Mouse (Mus musculus): ENCODE results near the gene Dgkg. TPM values are rescaled to one million over a fixed set of nuclear protein-coding genes. Genes with fewer than 3 reads are reported as not detected.
A peak's percentile ranks its signal among the peaks of the same experiment; 100 is the strongest.

The Dgkg gene
- polyA plus RNA-seq, 1 experiment from 2014 or later: 1.2 TPM

DNA sequence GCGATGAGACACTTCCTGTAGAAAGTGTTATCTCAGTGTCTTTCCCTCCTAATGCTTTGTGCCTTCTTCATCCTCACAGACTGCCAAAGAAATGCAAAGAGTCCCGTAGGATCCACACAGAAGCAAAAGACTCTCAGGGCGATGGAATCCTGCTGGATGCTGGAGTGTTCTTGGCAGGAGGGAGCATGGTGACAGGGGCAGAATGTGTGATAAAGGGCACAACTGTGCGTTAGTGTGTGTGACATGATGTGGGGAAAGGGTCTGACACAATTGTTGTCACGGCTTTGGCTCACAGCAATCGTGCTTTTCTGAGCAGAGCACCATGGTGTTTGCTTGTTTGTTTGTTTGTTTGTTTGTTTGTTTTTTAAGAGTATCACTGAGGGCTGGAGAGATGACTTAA lies 208.9 kb downstream of the Dgkg start:
- Histone ChIP-seq H3K27ac (ENCODE audit: low read length) (no peak overlapping the region), H3K4me3 (ENCODE audit: low read depth, low read length) (no peak overlapping the region), H3K4me2 (replicated peaks; ENCODE audit: low read depth, low read length) (no peak overlapping the region), H3K4me1 (ENCODE audit: insufficient read depth, low read depth, low read length) (no peaks in the 10 kb centered on the region), H3K9me3 (ENCODE audit: low read length) (no peaks in the 10 kb centered on the region), H3K27me3 (replicated peaks; ENCODE audit: insufficient read depth, low read length) (no peaks in the 10 kb centered on the region), H3K9ac (replicated peaks; ENCODE audit: low read depth) (no peak overlapping the region), H3K36me3 (ENCODE audit: insufficient read depth, low read length) (no peaks in the 10 kb centered on the region)
- ATAC-seq: no peak
- TF ChIP-seq CTCF (IDR thresholded peaks at IDR 0.05) (no peak), EP300 (IDR thresholded peaks at IDR 0.05) (no peak)
- no peak for DNase-seq (ENCODE audit: low spot score)
- 46% methylated on average over 6 of the region's 6 CpGs for WGBS

DNA sequence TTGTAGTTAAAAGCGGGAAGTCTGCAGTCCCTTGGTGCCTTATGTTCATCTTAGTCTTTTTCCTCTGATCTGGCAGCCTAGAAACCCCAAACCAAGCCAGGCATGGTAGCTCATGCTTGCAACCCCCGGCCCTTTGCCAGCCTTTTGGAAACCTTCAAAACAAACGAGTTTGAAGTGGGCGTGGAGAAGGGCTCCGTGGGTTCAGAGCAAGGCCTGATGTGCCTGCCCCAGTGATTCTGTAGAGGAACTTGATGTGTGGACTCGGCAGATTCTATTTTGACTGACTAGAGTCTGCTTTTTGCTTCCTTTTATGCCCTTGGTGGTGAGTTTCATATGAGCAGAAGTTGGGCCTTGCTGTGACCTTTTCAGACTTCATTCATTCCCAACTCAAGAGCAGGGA lies 212.2 kb downstream of the Dgkg start:
- TF ChIP-seq EP300 (IDR thresholded peaks at IDR 0.05): no peak
- TF ChIP-seq CTCF (IDR thresholded peaks at IDR 0.05): no peak
- DNase-seq (ENCODE audit: low spot score): no peak
- peaks cover 9% of the 10 kb centered on the region; the same call in 1 of the 2 replicates for H3K4me1 ChIP-seq (ENCODE audit: insufficient read depth, low read depth, low read length)
- no peak overlapping the region for H3K4me3 ChIP-seq (ENCODE audit: low read depth, low read length)
- WGBS: 49% methylated on average over 6 of the region's 6 CpGs
- H3K9ac ChIP-seq (replicated peaks; ENCODE audit: low read depth): no peak overlapping the region
- ATAC-seq: no peak
- 0 out of 2 replicates have a peak overlapping the region, but pooled peaks have one; percentile 32 for H3K27ac ChIP-seq (ENCODE audit: low read length)
- H3K36me3 ChIP-seq (ENCODE audit: insufficient read depth, low read length): no peaks in the 10 kb centered on the region
- no peaks in the 10 kb centered on the region for H3K9me3 ChIP-seq (ENCODE audit: low read length)
- H3K4me2 ChIP-seq (replicated peaks; ENCODE audit: low read depth, low read length): no peak overlapping the region
- H3K27me3 ChIP-seq (replicated peaks; ENCODE audit: insufficient read depth, low read length): no peaks in the 10 kb centered on the region

DNA sequence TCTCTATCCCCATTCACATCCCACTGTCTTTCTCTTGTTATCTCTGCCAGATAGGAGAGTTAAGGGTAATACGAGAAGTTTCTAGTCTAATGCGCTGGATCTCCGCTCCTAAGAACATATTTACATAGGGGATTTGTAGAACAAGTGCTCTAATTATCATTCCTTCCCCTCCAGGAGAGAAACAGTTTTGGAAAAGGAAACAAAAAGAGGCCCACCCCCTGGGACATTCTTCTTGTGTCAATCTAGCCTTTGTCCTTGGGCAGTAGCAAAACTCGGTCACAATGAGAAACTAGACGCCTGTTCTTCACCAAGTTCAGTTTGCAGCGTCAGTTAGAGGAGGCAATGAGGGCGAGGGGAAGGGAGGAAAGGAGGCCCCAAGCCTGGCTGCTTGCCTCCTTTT lies 214.8 kb downstream of the Dgkg start:
- no peaks in the 10 kb centered on the region for H3K27me3 ChIP-seq (replicated peaks; ENCODE audit: insufficient read depth, low read length)
- no peak for ATAC-seq
- TF ChIP-seq EP300 (IDR thresholded peaks at IDR 0.05) (no peak), CTCF (IDR thresholded peaks at IDR 0.05) (no peak)
- H3K27ac ChIP-seq (ENCODE audit: low read length): no peak overlapping the region
- no peak overlapping the region for H3K9ac ChIP-seq (replicated peaks; ENCODE audit: low read depth)
- no peaks in the 10 kb centered on the region for H3K36me3 ChIP-seq (ENCODE audit: insufficient read depth, low read length)
- DNase-seq (ENCODE audit: low spot score): no peak
- no peaks in the 10 kb centered on the region for H3K9me3 ChIP-seq (ENCODE audit: low read length)
- H3K4me3 ChIP-seq (ENCODE audit: low read depth, low read length): no peak overlapping the region
- 57% methylated on average over 7 of the region's 7 CpGs for WGBS
- H3K4me2 ChIP-seq (replicated peaks; ENCODE audit: low read depth, low read length): no peak overlapping the region
- H3K4me1 ChIP-seq (ENCODE audit: insufficient read depth, low read depth, low read length): peaks cover 9% of the 10 kb centered on the region; the same call in 1 of the 2 replicates

DNA sequence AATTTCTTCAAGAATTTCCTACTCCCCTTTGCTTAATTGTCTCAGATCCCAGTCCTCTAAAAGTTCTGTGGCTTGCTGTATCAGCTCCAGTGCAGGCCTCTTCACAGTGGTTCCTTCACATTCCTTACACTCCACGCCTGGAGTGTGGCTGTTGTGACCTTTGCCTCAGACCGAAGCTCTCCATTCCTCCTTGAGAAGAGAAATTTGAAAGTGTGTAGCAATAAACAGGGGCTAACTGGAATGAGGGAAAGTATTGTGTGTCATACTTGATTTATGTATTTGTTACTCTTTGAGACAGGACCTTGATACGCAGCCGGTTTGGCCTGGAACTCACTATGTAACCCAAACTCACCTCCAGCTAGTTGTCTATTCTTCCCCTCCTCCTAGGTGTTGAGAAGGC lies 215.7 kb downstream of the Dgkg start:
- Histone ChIP-seq H3K27ac (ENCODE audit: low read length) (peak overlapping the region; percentile 83), H3K4me2 (replicated peaks; ENCODE audit: low read depth, low read length) (no peak overlapping the region)

DNA sequence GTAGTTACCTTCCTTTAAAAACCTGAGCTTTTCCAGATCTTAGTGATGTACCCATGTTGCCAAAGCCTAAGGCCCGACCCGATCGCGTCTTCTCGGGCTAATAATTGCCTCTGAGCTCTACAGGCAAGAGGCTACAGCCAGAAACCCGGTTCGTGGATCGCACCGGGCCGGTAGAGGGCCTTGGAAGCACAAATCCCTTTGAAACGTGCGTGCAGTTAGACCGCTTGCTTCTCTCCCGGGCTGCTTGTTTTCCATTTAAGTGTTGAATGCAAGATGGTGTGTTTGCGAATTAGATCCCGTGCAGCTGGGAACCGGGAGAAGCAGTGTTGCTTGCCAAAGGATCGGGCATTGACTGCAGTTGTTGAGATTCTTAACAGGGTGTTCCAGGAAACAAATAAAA lies 216.8 kb downstream of the Dgkg start:
- H3K9me3 ChIP-seq (ENCODE audit: low read length): no peaks in the 10 kb centered on the region
- WGBS: 1% methylated on average over 18 of the region's 18 CpGs
- H3K27ac ChIP-seq (ENCODE audit: low read length): peak overlapping the region; percentile 83
- peaks cover 9% of the 10 kb centered on the region; the same call in 1 of the 2 replicates for H3K4me1 ChIP-seq (ENCODE audit: insufficient read depth, low read depth, low read length)
- H3K27me3 ChIP-seq (replicated peaks; ENCODE audit: insufficient read depth, low read length): no peaks in the 10 kb centered on the region
- H3K4me2 ChIP-seq (replicated peaks; ENCODE audit: low read depth, low read length): peak overlapping the region; percentile 65
- H3K36me3 ChIP-seq (ENCODE audit: insufficient read depth, low read length): no peaks in the 10 kb centered on the region
- DNase-seq (ENCODE audit: low spot score): peak; percentile 69
- ATAC-seq: no peak
- TF ChIP-seq CTCF (IDR thresholded peaks at IDR 0.05) (peak; percentile 52), EP300 (IDR thresholded peaks at IDR 0.05) (no peak)
- H3K9ac ChIP-seq (replicated peaks; ENCODE audit: low read depth): peak overlapping the region; percentile 41
- H3K4me3 ChIP-seq (ENCODE audit: low read depth, low read length): peak overlapping the region; percentile 44

More for the DNA sequence above, 215.7 kb downstream of the Dgkg start:
- DNase-seq (ENCODE audit: low spot score): peak; percentile 86
- no peak overlapping the region for H3K9ac ChIP-seq (replicated peaks; ENCODE audit: low read depth)
- H3K4me1 ChIP-seq (ENCODE audit: insufficient read depth, low read depth, low read length): peaks cover 9% of the 10 kb centered on the region; the same call in 1 of the 2 replicates
- H3K36me3 ChIP-seq (ENCODE audit: insufficient read depth, low read length): no peaks in the 10 kb centered on the region
- TF ChIP-seq EP300 (IDR thresholded peaks at IDR 0.05) (peak; percentile 66), CTCF (IDR thresholded peaks at IDR 0.05) (no peak)
- H3K9me3 ChIP-seq (ENCODE audit: low read length): no peaks in the 10 kb centered on the region
- WGBS: 48% methylated on average over 4 of the region's 4 CpGs
- no peak for ATAC-seq
- no peaks in the 10 kb centered on the region for H3K27me3 ChIP-seq (replicated peaks; ENCODE audit: insufficient read depth, low read length)
- H3K4me3 ChIP-seq (ENCODE audit: low read depth, low read length): no peak overlapping the region

DNA sequence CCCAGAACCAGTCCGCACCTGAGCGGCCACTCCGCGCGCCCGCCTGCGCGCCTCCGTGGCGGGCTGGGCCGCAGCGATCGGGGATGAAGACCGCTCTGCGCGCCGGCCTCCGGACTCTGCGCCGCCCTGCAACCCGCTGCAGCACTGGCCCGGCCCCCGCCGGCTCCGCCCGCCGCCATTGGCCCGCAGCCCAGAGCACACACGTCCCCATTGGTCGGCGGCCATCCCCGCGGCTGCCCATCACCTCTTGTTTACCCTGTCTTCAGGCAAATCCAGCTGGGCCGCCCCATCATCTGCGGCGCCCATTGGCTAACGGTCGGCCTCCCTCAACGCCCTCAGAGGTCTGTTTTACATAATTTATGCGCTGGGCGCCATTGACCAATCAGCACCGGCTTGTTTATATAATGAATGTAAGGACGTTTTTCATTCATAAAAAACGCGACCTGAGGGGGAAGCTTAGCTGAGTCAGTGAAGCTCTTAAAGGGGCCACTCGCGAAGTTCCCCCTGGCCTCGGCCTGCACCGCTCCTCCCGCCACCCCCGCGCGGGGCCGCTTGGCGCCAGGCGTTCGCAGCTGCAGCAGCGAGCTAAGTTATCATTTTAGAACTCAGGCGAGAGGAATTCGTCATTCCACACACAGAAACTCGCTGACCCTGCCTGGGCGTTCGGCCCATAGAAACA lies 217.4 kb downstream of the Dgkg start, which contains the start of gene Etv5:
Gene Etv5 (minus strand): TSS at position 221 of the 679 bp plus-strand sequence.
- Histone ChIP-seq H3K9ac (replicated peaks; ENCODE audit: low read depth) (peak within 1 kb of the TSS; percentile 71), H3K4me1 (ENCODE audit: insufficient read depth, low read depth, low read length) (peaks cover 9% of the 10 kb centered on the region; the same call in 1 of the 2 replicates), H3K4me2 (replicated peaks; ENCODE audit: low read depth, low read length) (peak within 1 kb of the TSS; percentile 97), H3K27me3 (replicated peaks; ENCODE audit: insufficient read depth, low read length) (no peaks in the 10 kb centered on the region), H3K27ac (ENCODE audit: low read length) (peak within 1 kb of the TSS; percentile 83), H3K36me3 (ENCODE audit: insufficient read depth, low read length) (no peaks in the 10 kb centered on the region), H3K9me3 (ENCODE audit: low read length) (no peaks in the 10 kb centered on the region), H3K4me3 (ENCODE audit: low read depth, low read length) (peak within 1 kb of the TSS; percentile 88)
- ATAC-seq: peak; percentile 96
- DNase-seq (ENCODE audit: low spot score): peak; percentile 100
- TF ChIP-seq CTCF (IDR thresholded peaks at IDR 0.05) (no peak), EP300 (IDR thresholded peaks at IDR 0.05) (peak; percentile 67; the same call in 1 of the 2 replicates)
- 1% methylated on average over 47 of the region's 63 CpGs for WGBS
